Comparison of ENCODE assay signal across 25 mouse cellular contexts in the genomic region with DNA sequence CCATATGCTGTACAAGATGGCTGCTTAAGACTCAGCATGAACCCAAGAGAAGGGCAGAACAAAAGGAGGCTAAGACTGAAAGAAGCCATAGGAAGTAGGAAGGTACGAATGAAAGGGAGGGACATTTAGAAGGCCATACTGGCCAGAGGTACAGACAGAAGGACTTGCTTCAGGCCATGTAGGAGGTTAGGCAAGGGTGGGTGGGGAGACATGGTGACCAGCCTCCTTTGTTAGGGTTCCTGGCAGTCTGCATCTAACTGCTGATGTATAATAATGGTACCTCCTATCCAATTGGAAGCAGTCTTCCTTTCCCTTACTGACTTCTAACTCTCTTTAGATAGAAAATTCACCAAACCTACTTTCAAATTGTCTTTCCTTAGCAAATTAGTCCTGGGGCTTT.
"Had no signal": no experiment of that assay in that cellular context is flagged by ENCODE, and none has a peak within 500 bp of the region (broad histone marks: within the 10 kb centered on the region; RNA-seq: fewer than 3 reads in every experiment).

No protein-coding gene starts in this region.

- ATAC-seq: forebrain, embryonic 13.5 days; forebrain, embryonic 14.5 days; forebrain, embryonic 15.5 days; forebrain, embryonic 16.5 days; forebrain, postnatal 0 days had no signal

- DNase-seq: cerebellum, adult 9-10 months; cerebellum, adult 9-11 months; cerebellum, postnatal 10 days; cerebellum, postnatal 14 days; cerebellum, postnatal 36 days; embryo, embryonic 11 days; forebrain, postnatal 0 days; gastrocnemius, adult 2 months; gastrocnemius, postnatal 10 days; gastrocnemius, postnatal 14 days; gastrocnemius, postnatal 25 days; gastrocnemius, postnatal 36 days; heart, adult 2 months had no signal

- H3K27ac ChIP-seq: embryonic facial prominence, embryonic 10.5 days; embryonic facial prominence, embryonic 12.5 days; embryonic facial prominence, embryonic 13.5 days; embryonic facial prominence, embryonic 15.5 days; forebrain, embryonic 10.5 days; forebrain, embryonic 12.5 days; forebrain, embryonic 13.5 days; forebrain, embryonic 15.5 days; gastrocnemius, adult 2 months; heart, adult 2 months; heart, embryonic 10.5 days had no signal

- H3K9me3 ChIP-seq: embryonic facial prominence, embryonic 10.5 days; embryonic facial prominence, embryonic 12.5 days; embryonic facial prominence, embryonic 13.5 days; embryonic facial prominence, embryonic 15.5 days; forebrain, embryonic 10.5 days; forebrain, embryonic 12.5 days; forebrain, embryonic 13.5 days; forebrain, embryonic 15.5 days; heart, embryonic 10.5 days had no signal

- H3K4me2 ChIP-seq: embryonic facial prominence, embryonic 12.5 days; embryonic facial prominence, embryonic 13.5 days; embryonic facial prominence, embryonic 15.5 days; forebrain, embryonic 12.5 days; forebrain, embryonic 13.5 days; forebrain, embryonic 15.5 days had no signal

- H3K4me3 ChIP-seq: embryonic facial prominence, embryonic 10.5 days; embryonic facial prominence, embryonic 12.5 days; embryonic facial prominence, embryonic 13.5 days; embryonic facial prominence, embryonic 15.5 days; erythroblast, embryonic 14.5 days; forebrain, embryonic 10.5 days; forebrain, embryonic 12.5 days; forebrain, embryonic 13.5 days; forebrain, embryonic 15.5 days; gastrocnemius, adult 2 months; heart, adult 2 months; heart, embryonic 10.5 days had no signal

- H3K27me3 ChIP-seq: embryonic facial prominence, embryonic 15.5 days; forebrain, embryonic 12.5 days; forebrain, embryonic 13.5 days; forebrain, embryonic 15.5 days had no signal

- H3K36me3 ChIP-seq: embryonic facial prominence, embryonic 10.5 days; embryonic facial prominence, embryonic 12.5 days; embryonic facial prominence, embryonic 13.5 days; embryonic facial prominence, embryonic 15.5 days; forebrain, embryonic 10.5 days; forebrain, embryonic 12.5 days; forebrain, embryonic 15.5 days; heart, embryonic 10.5 days had no signal

- H3K4me1 ChIP-seq: embryonic facial prominence, embryonic 13.5 days; embryonic facial prominence, embryonic 15.5 days; forebrain, embryonic 12.5 days; forebrain, embryonic 13.5 days; forebrain, embryonic 15.5 days had no signal

- H3K9ac ChIP-seq: embryonic facial prominence, embryonic 12.5 days; embryonic facial prominence, embryonic 13.5 days; embryonic facial prominence, embryonic 15.5 days; forebrain, embryonic 12.5 days; forebrain, embryonic 13.5 days; forebrain, embryonic 15.5 days; forebrain, postnatal 0 days had no signal
